Mouse (Mus musculus): Measurements from ENCODE around the gene Lca5.

Gene Lca5

GRCm38 (mm10) chr9:83440392-83441357 lies at the start of gene Lca5:
TSS of gene Lca5 (minus strand) at chr9:83441127.
- in situ Hi-C loops (cut with MboI; ENCODE audit: low sequenced_read_pairs) = no loop called here

DNA sequence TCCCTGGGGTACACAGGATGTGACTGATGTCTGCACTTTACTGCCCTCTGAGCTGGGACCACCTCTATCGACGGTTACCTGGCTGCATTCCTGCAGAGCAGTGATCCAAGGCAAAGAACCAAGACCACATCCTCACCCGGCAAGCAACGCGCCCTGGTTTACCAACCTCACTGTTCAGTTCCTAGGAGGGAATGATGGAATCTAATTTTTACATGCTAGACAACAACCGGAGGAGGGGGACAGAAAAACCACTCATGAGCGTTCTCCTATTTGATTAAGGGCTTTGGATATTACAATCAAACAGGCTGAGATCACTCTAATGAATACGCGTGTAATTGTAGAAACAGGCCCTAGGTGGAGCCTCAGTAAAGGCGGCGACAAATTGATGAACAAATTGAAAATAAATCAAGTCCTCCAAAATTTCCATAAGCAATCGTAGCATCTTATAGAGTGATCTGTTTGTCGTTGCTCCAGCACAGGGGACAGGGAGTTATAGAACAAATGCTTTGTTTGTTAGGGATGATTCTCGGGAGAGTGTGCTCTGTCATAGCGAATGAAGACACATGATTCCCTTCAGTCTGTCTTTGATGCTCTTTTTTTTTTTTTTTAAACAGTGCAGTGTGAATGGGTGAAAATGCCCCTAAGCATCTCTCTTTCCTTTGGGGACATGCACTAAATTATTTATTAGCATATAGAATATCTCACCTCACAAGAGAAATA lies 47.7 kb upstream of the Lca5 start:
- in situ Hi-C loops (cut with MboI; ENCODE audit: low sequenced_read_pairs) = no loop called here

- in situ Hi-C loops (cut with MboI; ENCODE audit: low sequenced_read_pairs) = no loop called here
Measured at GRCm38 (mm10) chr9:83487771-83488470, 47.0 kb upstream of the Lca5 start.

GRCm38 (mm10) chr9:83485966-83486365 lies 45.0 kb upstream of the Lca5 start:
- in situ Hi-C loops (cut with MboI; ENCODE audit: low sequenced_read_pairs) = no loop called here

DNA sequence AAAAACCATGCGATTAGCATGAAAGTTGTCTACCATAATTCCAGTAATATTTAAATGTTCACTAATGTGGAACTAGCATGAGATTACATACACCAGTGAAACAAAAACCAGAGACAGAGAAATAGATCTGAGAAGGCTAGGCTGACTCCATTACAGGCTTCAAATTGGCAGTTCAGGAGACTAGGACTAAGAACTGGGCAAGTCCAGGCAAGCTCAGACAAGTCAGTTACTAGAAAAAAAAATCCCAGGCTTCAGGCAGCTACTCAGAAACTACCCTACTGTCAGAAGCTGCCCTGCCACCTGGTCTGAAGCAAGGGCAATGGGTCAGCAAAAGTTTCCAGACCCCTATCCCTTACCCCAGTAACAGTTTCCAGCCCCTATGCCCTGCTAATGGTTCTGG lies 44.4 kb upstream of the Lca5 start:
- in situ Hi-C loops (cut with MboI; ENCODE audit: low sequenced_read_pairs) = no loop called here

GRCm38 (mm10) chr9:83483419-83483818 lies 42.5 kb upstream of the Lca5 start:
- in situ Hi-C loops (cut with MboI; ENCODE audit: low sequenced_read_pairs) = no loop called here

DNA sequence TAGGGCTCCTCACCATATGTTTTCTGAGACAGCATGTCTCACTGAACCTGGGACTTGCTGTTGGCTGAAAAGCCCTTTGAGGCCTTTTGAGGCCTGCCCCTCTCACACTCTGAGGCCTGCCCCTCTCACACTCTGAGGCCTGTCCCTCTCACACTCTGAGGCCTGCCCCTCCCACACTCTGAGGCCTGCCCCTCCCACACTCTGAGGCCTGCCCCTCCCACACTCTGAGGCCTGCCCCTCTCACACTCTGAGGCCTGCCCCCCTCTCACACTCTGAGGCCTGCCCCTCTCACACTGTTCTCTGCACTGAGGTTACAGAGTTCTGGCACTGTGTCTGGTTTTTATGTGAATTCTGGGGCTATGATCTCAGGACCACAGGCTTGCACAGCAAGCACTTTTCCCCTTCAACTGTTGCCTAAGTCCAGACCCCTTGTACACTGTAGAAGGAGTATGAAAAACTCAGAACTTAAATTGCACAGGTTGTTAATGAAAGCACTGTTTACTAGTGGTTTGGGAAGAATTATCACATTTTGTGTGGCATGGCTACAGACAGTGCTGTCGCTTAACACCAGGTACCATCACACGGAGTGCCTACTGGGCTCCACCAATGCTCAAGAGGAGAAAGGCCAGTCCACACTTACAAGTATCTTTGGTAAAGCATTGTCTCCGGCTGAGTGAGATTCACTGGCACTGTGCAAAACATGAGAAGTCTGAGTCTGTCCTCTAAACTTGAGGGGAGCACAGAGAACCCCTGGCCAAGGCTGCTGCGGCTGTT lies 41.4 kb upstream of the Lca5 start:
- in situ Hi-C loops (cut with MboI; ENCODE audit: low sequenced_read_pairs) = no loop called here

DNA sequence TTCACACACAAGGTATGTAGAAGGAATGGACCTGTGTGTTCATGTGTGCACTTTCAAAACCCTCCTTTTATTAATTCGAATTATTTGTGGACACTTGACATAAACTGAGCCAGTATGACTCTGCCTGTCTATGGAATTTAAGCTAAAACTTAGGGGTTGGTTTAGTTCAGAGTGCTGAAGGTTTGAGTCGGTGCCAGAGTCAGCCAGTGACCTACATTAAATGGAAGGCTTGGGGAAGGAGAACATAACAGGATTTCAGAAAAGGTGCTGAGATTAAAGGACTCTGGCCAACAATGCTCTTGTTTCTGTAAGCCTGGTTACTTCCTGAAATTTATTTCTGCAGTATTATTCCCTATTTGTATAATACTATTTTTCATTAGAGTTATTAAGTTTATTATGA lies 28.9 kb upstream of the Lca5 start:
- in situ Hi-C loops (cut with MboI; ENCODE audit: low sequenced_read_pairs) = no loop called here

DNA sequence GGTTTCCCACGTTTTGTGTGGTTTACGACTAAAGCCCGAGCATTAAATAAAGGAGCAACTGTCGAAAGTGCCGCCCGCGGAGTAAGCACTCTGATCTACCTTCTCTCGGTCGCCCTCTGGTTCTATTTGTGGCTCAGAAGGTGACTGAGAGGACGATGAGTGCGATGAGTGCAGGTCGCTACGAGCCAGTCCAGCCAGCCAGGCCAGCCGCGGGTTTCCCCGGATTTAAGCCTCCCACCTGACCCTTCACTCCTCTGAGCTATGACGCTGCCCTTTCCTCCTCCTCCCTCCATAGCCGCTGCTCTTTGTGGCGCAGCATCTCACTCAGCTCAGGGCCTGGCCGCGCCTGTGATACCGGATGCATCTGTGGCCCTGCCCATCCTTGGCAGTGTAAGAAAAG lies 6.8 kb upstream of the Lca5 start:
- in situ Hi-C loops (cut with MboI; ENCODE audit: low sequenced_read_pairs) = no loop called here

DNA sequence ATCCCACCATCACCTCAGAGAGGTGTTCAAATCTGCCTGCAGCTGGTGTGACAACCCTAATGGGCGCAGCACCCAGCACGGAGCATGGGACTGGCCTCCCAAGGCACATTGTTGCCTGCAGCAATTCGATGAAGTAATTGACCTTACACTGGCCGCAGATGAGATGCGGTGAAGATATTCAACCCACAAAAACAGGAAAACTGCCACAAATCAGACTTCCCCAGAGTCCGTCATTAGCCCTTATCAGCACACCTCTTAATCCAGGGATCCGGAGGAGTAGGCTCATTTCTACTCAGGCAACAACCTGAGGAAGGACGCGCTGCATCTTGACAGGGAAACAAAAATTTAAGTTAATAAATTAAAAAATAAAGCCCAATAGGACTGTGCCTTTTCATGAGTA lies 6.2 kb upstream of the Lca5 start:
- in situ Hi-C loops (cut with MboI; ENCODE audit: low sequenced_read_pairs) = no loop called here

GRCm38 (mm10) chr9:83437621-83438020 lies 3.3 kb downstream of the Lca5 start:
- in situ Hi-C loops (cut with MboI; ENCODE audit: low sequenced_read_pairs) = no loop called here

DNA sequence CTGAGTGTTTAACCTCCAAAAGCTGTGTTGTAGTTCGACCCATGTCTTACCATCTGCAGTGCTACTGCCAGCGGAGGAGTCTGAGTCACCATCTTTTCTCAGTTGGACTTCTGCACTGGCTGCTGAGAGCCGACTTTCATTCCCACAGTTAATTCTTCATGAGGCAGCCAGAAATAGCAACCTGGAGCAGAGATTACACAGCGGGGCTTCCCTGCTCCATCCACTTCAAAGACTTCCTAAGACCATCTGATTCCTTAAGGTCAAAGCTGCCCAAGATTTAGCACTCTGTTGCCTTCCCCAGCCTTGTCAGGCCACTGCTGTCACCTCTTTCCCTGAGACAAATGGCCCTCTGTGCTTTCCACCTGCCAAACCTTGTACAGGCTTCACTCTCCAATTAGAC lies 6.4 kb downstream of the Lca5 start:
- in situ Hi-C loops (cut with MboI; ENCODE audit: low sequenced_read_pairs) = no loop called here

- in situ Hi-C loops (cut with MboI; ENCODE audit: low sequenced_read_pairs) = no loop called here
Measured at GRCm38 (mm10) chr9:83433661-83434060, 7.3 kb downstream of the Lca5 start.

DNA sequence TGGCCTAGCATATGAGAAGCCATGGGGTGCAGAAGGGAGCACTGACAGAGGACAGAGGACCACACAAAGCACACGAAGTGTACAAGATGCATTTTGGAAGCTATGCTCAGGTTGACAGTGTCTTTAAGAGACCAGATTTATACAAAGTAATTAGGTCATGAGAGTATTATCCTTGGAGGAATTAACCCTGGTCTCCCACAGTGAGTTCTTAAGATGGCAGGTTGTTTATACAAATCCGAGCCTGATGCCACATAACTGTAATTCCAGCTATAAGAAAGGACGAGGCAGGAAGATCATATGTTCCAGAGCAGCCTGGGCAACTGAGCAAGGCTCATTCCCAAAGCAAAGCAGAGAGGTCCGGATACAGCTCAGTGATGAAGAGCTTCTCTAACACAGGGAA lies 13.0 kb downstream of the Lca5 start:
- in situ Hi-C loops (cut with MboI; ENCODE audit: low sequenced_read_pairs) = no loop called here

GRCm38 (mm10) chr9:83418965-83419364 lies 22.0 kb downstream of the Lca5 start:
- in situ Hi-C loops (cut with MboI; ENCODE audit: low sequenced_read_pairs) = no loop called here

GRCm38 (mm10) chr9:83413046-83413445 lies 27.9 kb downstream of the Lca5 start:
- in situ Hi-C loops (cut with MboI; ENCODE audit: low sequenced_read_pairs) = no loop called here

GRCm38 (mm10) chr9:83405150-83405549 lies 35.8 kb downstream of the Lca5 start:
- in situ Hi-C loops (cut with MboI; ENCODE audit: low sequenced_read_pairs) = no loop called here

DNA sequence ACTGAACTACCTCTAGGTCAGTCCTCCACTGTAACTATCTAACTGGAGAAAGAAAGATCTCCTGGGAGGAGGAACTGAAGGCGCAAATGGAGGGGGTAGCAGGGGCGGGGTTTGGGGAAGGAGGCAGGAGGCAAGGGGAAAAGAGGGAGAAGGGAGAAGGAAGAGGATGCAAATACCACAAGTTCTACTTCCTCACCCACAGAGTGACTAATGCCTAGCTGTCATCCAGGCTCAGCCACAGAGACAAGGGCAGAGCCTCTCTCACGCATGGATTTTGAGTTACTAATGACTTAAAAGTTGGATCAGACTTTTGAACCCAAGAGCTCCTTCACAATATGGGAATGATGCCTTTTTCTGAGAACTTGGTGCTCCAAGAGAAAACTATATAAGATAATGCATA lies 40.1 kb downstream of the Lca5 start:
- in situ Hi-C loops (cut with MboI; ENCODE audit: low sequenced_read_pairs) = no loop called here

GRCm38 (mm10) chr9:83399414-83399813 lies 41.5 kb downstream of the Lca5 start:
- in situ Hi-C loops (cut with MboI; ENCODE audit: low sequenced_read_pairs) = loop anchor here (25.0 kb wide), 1 partner anchor 213 kb away; no protein-coding TSS in a partner anchor

DNA sequence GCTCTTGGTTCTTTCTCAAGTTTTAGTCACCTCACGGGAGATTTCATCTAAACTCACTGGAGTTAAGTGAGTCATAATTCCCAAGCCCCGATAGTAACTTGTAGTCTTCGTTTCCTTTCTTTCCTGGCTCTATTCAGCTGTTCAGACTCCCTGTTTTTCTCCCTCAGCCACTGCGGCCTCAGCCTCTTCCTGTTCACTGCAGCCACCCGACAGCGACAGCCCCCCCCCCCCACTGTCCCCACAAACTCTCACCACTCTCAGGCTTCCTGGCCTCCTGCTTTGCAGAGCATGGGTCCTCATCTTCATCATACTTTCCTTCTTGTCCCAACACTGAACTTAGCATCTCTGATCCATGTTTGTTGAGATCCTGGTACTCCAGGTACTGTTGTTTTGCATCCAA lies 42.7 kb downstream of the Lca5 start:
- in situ Hi-C loops (cut with MboI; ENCODE audit: low sequenced_read_pairs) = loop anchor here (25.0 kb wide), 1 partner anchor 214 kb away; no protein-coding TSS in a partner anchor

Data from CH12F3 (cell line).